Mouse (Mus musculus): ENCODE results near the gene Aqp6. TPM values are rescaled to one million over a fixed set of nuclear protein-coding genes. Genes with fewer than 3 reads are reported as not detected.

The Aqp6 gene
- polyA plus RNA-seq, 1 experiment: not detected

GRCm38 (mm10) chr15:99651163-99651872 lies 50.1 kb downstream of the Aqp6 start, which contains the start of gene Racgap1:
Gene Racgap1, minus strand, starts transcription at chr15:99651656.
- Histone ChIP-seq H3K4me1 (ENCODE audit: control insufficient read depth, insufficient read depth, low read length) (no peaks in the 10 kb centered on the region), H3K4me3 (replicated peaks; ENCODE audit: extremely low read depth, low read depth, low read length) (peak within 1 kb of the TSS; percentile 66)
- under 1% methylated on average over 62 of the region's 68 CpGs for WGBS
- TF ChIP-seq POLR2A (IDR thresholded peaks at IDR 0.05; ENCODE audit: borderline replicate concordance, extremely low read depth, low read depth, low read length): no peak
- TF ChIP-seq CTCF (IDR thresholded peaks at IDR 0.05; ENCODE audit: insufficient read depth, low read length): no peak
- peak; percentile 95 for DNase-seq

GRCm38 (mm10) chr15:99651984-99652872 lies 51.0 kb downstream of the Aqp6 start:
- Histone ChIP-seq H3K4me3 (replicated peaks; ENCODE audit: extremely low read depth, low read depth, low read length) (no peak overlapping the region), H3K4me1 (ENCODE audit: control insufficient read depth, insufficient read depth, low read length) (no peaks in the 10 kb centered on the region)

GRCm38 (mm10) chr15:99653291-99653690 lies 52.1 kb downstream of the Aqp6 start:
- TF ChIP-seq POLR2A (IDR thresholded peaks at IDR 0.05; ENCODE audit: borderline replicate concordance, extremely low read depth, low read depth, low read length) (no peak), CTCF (IDR thresholded peaks at IDR 0.05; ENCODE audit: insufficient read depth, low read length) (no peak)
- no peak for DNase-seq
- no peaks in the 10 kb centered on the region for H3K4me1 ChIP-seq (ENCODE audit: control insufficient read depth, insufficient read depth, low read length)
- 19% methylated on average over 8 of the region's 8 CpGs for WGBS
- no peak overlapping the region for H3K4me3 ChIP-seq (replicated peaks; ENCODE audit: extremely low read depth, low read depth, low read length)

More at GRCm38 (mm10) chr15:99651984-99652872, 51.0 kb downstream of the Aqp6 start:
- TF ChIP-seq POLR2A (IDR thresholded peaks at IDR 0.05; ENCODE audit: borderline replicate concordance, extremely low read depth, low read depth, low read length) (no peak), CTCF (IDR thresholded peaks at IDR 0.05; ENCODE audit: insufficient read depth, low read length) (no peak)
- no peak for DNase-seq
- WGBS: 53% methylated on average over 10 of the region's 10 CpGs

GRCm38 (mm10) chr15:99653876-99654275 lies 52.7 kb downstream of the Aqp6 start:
- Histone ChIP-seq H3K4me1 (ENCODE audit: control insufficient read depth, insufficient read depth, low read length) (no peaks in the 10 kb centered on the region), H3K4me3 (replicated peaks; ENCODE audit: extremely low read depth, low read depth, low read length) (no peak overlapping the region)
- 16% methylated on average over 21 of the region's 21 CpGs for WGBS
- TF ChIP-seq POLR2A (IDR thresholded peaks at IDR 0.05; ENCODE audit: borderline replicate concordance, extremely low read depth, low read depth, low read length): no peak
- no peak for TF ChIP-seq CTCF (IDR thresholded peaks at IDR 0.05; ENCODE audit: insufficient read depth, low read length)
- no peak for DNase-seq

Other genes starting within 250 kb of the Aqp6 start
- gene Fmnl3, start 230.9 kb upstream of the Aqp6 start, polyA plus RNA-seq (2012; rRNA removed): 53.4 and 58.9 TPM in 2 replicates
- gene Tmbim6, start 208.5 kb upstream of the Aqp6 start, polyA plus RNA-seq (2012; rRNA removed): 1,026 and 1,059 TPM in 2 replicates
- gene Nckap5l, start 143.7 kb upstream of the Aqp6 start, polyA plus RNA-seq (2012; rRNA removed): 13.0 and 13.4 TPM in 2 replicates
- gene Bcdin3d, start 126.7 kb upstream of the Aqp6 start, polyA plus RNA-seq (2012; rRNA removed): 5.0 and 5.2 TPM in 2 replicates
- gene Faim2, start 73.2 kb upstream of the Aqp6 start, polyA plus RNA-seq (2012; rRNA removed): 17.4 and 29.7 TPM in 2 replicates
- 1.1 and 1.3 TPM in 2 replicates for gene Aqp2, start 22.3 kb upstream of the Aqp6 start, polyA plus RNA-seq (2012; rRNA removed)
- 511 and 692 TPM in 2 replicates for gene Aqp5, start 10.6 kb upstream of the Aqp6 start, polyA plus RNA-seq (2012; rRNA removed)
- 2.9 and 4.9 TPM in 2 replicates for gene Racgap1, start 50.3 kb downstream of the Aqp6 start, polyA plus RNA-seq (2012; rRNA removed)
- 0.18 and 0.19 TPM in 2 replicates for gene Asic1, start 69.0 kb downstream of the Aqp6 start, polyA plus RNA-seq (2012; rRNA removed)
- 30.1 and 38.0 TPM in 2 replicates for gene Smarcd1, start 100.7 kb downstream of the Aqp6 start, polyA plus RNA-seq (2012; rRNA removed)
- gene Gm17349, start 104.1 kb downstream of the Aqp6 start, polyA plus RNA-seq (2012; rRNA removed): 1.0 TPM in 1 of 2 replicates, not detected in the other
- gene Gpd1, start 116.1 kb downstream of the Aqp6 start, polyA plus RNA-seq (2012; rRNA removed): 55.2 and 114 TPM in 2 replicates
- gene Cox14, start 124.2 kb downstream of the Aqp6 start, polyA plus RNA-seq (2012; rRNA removed): 168 and 205 TPM in 2 replicates
- 37.2 and 53.4 TPM in 2 replicates for gene Cers5, start 171.5 kb downstream of the Aqp6 start, polyA plus RNA-seq (2012; rRNA removed)

All from lung, adult 2 months (tissue).